Mouse (Mus musculus) c-Kit-positive CD71-positive TER-119-positive erythroid progenitor cells, embryonic 14.5 days (primary cell): Measurements from ENCODE around the gene Gpr171.
"Not testable (repeated sequence)": the region's sequence is repeated elsewhere in the genome, so short reads cannot be mapped to it uniquely, and the experiment has no call there.

Experiments
- DNase-seq: peaks from one replicate; pipeline ENCODE4 v3.0.0-alpha.2; 2013; ENCODE audit warnings: low spot score

The Gpr171 gene

GRCm38 (mm10) chr3:59101218-59101986 lies at the start of gene Gpr171:
Gene Gpr171, minus strand, starts transcription at chr3:59101821.
- no peak for DNase-seq

- no peak for DNase-seq
Measured at GRCm38 (mm10) chr3:59150624-59151023, 49.0 kb upstream of the Gpr171 start.

- no peak for DNase-seq
Measured at GRCm38 (mm10) chr3:59149646-59150045, 48.0 kb upstream of the Gpr171 start.

- no peak for DNase-seq
Measured at GRCm38 (mm10) chr3:59145194-59145593, 43.6 kb upstream of the Gpr171 start.

- DNase-seq, result no peak
Measured at GRCm38 (mm10) chr3:59141507-59142305, 40.1 kb upstream of the Gpr171 start.

- DNase-seq, result not testable (repeated sequence)
Measured at GRCm38 (mm10) chr3:59140941-59141340, 39.3 kb upstream of the Gpr171 start.

DNA sequence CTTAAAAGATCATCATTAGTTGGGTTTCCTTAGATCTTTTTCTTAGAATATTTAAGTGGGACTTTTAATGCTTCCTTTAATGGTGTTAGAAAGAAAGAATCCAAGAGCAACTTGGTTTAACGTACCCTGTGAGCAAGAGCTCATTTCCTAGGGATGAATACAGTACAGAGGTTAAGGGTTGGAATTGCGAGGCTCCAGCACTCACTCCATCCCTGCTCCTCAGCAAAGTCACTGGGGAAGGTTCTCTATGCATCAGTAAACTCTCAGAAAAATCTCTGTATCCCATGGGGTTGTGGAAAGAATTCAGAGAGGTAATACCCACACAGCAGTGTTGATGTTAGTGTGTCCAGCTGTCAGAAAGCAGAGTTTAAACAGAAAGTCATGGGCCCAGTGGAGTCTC lies 38.5 kb upstream of the Gpr171 start:
- DNase-seq, result no peak

GRCm38 (mm10) chr3:59139651-59140051 lies 38.0 kb upstream of the Gpr171 start:
- DNase-seq, result no peak

DNA sequence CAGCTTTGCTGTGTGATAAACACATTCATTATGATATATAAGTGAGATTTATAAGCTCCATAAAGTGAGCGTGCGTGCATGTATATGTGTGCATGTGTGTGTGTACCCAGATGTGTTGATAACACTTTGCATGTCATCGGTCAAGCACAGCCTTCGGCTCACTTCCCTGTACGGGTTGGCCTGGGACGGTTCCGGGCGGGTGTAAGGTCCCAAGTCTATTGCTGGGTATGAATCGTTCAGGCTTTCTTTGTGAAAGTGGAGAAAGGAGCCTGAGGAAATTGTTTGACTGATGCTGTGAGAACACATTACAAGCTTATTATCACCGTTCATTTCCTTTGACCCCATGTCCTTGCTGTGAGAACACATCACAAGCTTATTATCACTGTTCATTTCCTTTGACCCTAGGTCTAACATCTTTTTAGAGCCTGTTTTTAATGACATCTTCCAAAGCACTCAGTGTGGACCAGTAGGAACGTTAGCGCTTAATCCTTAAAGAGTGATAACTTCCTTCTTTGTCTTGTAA lies 37.4 kb upstream of the Gpr171 start:
- no peak for DNase-seq

DNA sequence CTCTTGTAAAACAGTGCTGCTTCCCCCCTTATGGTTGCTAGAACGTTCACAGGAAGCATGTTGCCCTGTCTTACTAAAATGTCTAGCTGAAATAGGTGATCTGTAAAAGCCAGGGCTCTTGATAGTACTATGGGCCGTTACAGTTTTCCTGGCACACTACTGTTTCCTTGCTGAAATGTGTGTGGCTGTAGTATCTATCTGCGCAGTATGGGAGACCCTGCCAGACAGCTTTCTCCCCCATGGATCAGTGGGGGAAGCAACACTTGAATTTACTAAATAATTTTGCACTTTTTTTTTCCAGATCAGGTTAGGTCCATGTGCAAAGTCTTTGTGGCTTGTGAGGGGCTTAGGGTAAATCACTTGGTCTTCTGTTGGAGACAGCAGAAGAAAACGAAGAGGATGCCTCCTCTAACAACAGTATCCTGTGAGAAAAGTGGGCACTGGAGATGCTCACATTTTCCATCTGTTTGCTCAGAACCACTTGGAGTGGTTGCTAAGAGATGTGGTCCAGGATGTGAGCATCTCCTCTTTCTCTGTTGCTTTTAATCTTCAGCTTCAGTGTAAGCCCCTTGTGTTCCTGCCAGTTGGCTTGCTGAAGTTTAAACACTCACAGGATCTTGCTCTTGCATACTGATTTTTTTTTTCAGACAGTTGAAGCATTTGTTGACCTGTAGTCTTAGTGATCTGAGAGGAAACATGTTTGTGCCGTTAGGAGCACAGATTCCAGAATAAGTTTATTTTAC lies 34.5 kb upstream of the Gpr171 start:
- DNase-seq, result no peak

DNA sequence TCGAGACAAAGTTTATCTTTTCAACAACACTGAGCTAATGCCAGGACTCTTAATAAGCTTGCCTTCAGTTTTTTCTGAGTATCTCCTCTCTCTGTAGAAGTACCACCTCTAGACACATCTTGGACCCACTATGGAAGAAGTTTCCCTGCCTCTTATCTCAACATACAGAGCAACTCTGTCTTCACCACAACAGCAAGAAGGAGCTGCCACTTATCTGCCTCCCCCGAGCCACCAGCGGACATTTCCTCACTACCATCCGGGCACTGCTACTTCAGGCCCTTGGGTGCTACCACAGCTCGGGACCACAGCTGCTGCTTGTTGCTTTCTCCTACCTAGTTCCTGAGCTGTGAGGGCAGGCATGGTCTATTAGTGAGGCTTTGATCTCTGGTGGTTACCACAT lies 31.6 kb upstream of the Gpr171 start:
- no peak for DNase-seq

GRCm38 (mm10) chr3:59131966-59132365 lies 30.3 kb upstream of the Gpr171 start:
- no peak for DNase-seq

DNA sequence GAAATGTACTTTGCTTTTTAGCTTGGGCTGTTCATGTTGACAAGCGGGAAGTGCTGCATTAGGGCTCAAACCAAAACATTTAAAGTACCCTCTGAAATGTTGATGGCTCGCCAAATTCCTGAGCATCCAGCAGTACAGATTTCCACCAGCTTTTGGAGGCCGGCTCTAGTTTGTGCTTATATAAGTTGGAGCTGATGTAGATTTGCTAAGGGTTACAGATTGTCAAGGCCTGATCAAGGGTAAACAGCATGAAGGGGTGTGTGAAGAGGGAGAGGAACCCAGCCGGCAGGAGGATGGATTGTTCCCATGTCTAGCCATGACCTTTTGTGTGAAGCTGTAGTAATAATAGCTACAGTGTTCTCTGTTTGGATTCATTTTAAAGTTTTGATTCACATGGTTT lies 29.5 kb upstream of the Gpr171 start:
- DNase-seq, result no peak

DNA sequence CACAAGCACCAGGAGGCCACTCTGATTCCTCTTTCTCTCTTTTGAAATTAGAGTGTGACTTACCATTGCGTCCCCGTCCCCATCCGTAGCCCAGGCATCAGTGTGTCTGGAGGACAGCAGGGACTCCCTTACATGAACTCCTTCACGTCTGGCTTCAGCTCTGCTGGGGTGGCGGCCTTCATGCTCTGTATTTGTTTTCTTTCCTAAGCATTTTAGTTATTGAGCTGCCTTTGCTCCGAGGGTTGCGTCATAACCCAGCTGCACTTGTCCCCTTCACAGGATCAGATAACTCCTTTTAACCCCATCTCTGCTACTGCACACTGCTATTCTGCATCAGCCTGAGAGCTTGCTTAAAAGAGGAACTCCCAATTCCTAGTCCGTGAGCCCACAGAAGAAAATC lies 28.8 kb upstream of the Gpr171 start:
- DNase-seq, result no peak

- DNase-seq, result no peak
Measured at GRCm38 (mm10) chr3:59129547-59129946, 27.9 kb upstream of the Gpr171 start.

DNA sequence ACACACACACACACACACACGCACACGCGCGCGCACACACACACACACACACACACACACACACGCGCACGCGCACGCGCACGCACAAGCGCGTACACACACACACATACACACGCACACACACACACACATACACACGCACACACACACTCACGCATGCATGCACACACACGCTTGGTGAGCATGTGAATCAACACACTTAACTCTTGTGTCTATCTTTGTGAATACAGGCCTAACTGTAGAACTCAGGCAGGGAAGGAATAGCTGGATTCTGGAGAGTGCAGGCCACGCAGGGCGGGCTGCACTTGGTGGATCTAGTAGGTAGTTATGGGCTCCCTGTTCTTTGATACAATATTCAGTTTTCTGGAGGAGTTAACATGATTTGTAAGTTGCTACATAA lies 27.1 kb upstream of the Gpr171 start:
- DNase-seq, result no peak

- DNase-seq, result no peak
Measured at GRCm38 (mm10) chr3:59125783-59126555, 24.3 kb upstream of the Gpr171 start.

DNA sequence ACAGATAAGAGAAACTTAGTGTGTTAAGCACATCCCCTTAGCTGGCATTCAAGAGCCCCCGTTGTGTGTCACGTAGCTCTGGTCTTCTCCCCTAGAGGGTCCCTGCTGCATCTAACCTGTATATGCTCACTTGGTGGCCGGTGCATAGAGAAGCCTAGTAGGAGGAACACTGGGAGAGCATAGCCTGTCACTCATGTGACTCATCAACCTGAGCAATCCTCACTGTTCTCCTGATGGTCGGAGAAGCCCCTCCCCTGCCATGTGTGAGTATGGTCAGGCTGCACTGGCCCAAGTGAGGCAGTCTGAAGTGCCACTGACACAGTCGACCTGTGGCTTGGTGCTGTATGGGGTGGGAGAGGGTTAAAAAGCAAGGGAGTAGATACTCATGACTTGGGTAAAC lies 23.4 kb upstream of the Gpr171 start:
- no peak for DNase-seq

DNA sequence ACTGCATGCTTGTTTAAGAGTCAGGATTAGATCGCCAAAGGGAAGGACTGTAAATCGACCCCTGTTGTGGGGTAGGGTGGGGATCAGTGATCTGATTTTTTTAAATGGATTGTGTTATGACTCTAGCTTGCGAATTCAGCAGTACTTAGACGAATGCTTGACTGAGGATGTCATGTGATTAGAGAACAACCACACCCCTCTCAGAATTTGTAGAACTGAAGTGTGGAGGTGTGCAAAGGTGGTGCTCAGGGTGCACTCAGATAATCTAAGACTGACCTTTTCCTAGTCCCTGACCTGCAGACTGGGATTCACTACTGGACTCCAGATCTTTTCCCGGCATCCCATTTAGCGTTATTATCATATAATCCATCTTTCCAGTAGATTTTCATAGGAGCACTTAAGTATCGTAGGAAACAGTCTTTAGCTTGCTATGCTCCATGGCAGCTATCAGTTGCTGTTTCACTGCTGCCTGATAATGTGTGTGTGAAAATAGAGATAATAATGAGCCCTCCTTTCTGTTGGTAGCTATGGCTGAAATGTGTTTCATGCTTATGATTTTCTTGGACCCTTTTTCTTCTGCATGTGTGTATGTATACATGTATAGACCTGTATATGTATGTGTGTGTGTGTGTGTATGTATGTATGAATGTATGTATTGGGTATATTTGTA lies 20.3 kb upstream of the Gpr171 start:
- no peak for DNase-seq

DNA sequence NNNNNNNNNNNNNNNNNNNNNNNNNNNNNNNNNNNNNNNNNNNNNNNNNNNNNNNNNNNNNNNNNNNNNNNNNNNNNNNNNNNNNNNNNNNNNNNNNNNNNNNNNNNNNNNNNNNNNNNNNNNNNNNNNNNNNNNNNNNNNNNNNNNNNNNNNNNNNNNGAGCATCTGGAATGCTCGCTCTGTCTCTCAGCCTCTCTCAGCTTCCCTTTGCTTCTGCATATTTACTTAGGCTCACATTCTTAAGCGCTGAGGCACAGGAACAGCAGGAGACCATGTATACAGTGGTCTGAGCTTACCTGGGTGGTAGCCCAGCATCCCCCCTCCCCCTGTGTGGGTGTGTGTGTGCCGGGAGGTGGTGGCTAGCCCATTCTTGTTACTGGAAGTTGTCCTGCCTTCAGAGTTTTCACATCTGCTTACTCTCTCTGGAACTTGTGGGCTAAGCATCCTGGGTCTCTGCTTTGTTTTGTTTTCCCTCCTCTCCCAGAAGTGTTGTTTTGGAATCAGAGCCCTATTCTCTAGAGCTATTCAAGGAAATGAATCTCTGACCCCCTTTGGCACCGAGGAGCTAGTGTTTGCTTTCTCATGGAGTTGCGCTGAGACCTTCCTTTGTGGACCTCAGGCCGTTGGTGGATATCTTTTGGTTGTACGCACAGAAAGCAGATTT lies 19.6 kb upstream of the Gpr171 start:
- DNase-seq, result no peak
